In the genomic region with DNA sequence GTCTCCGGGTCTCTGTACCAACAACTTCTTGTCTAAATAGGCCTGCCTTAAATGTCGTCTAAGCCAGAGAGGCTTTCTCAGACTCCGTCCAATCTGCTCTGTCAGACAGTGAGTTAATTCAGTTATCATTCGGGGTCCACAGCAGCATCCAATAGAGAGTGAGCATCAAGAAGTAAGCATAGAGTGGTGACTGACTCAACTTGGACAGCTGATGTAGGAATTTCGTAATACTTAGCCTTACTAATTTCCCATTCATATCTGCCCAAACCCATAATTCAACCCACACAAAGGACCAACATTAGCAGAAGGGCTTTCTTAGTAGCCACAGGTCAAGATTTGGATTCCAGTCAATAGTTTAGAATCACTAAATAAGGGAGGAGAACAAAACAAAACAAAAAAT, we compare ENCODE assay signal across 24 mouse cellular contexts. TPM values are rescaled to one million over a fixed set of nuclear protein-coding genes. Genes with fewer than 3 reads are reported as not detected.
DNase-seq lines count a peak whose midpoint lies in the region; ATAC-seq and TF ChIP-seq lines count a peak whose summit lies in the region.
"Had no signal": no experiment of that assay in that cellular context is flagged by ENCODE, and none has a peak within 500 bp of the region (broad histone marks: within the 10 kb centered on the region; RNA-seq: fewer than 3 reads in every experiment).

No protein-coding gene starts in this region.

- H3K9me3 ChIP-seq in forebrain, embryonic 15.5 days, result no peaks in the 10 kb centered on the region
- no peaks in the 10 kb centered on the region for H3K9me3 ChIP-seq in forebrain, postnatal 0 days (ENCODE audit: low read length)
- H3K9me3 ChIP-seq in neural tube, embryonic 15.5 days (replicated peaks), result no peaks in the 10 kb centered on the region
- H3K9me3 ChIP-seq in liver, postnatal 0 days (ENCODE audit: low read length), result no peaks in the 10 kb centered on the region
- H3K9me3 ChIP-seq: embryonic facial prominence, embryonic 13.5 days; forebrain, embryonic 13.5 days; heart, embryonic 12.5 days; hindbrain, embryonic 15.5 days; liver, embryonic 13.5 days; midbrain, embryonic 13.5 days; neural tube, embryonic 12.5 days; stomach, embryonic 15.5 days had no signal

- H3K4me2 ChIP-seq in forebrain, embryonic 15.5 days (replicated peaks), result 0 out of 2 replicates have a peak overlapping the region, but pooled peaks have one; percentile 71
- H3K4me2 ChIP-seq in forebrain, postnatal 0 days (ENCODE audit: low read depth), result no peak overlapping the region
- H3K4me2 ChIP-seq in neural tube, embryonic 15.5 days, result peak overlapping the region; percentile 80; the same call in 1 of the 2 replicates
- H3K4me2 ChIP-seq in liver, postnatal 0 days (ENCODE audit: low read depth, low read length), result no peak overlapping the region

- H3K27me3 ChIP-seq in forebrain, embryonic 15.5 days, result peaks cover 5% of the 10 kb centered on the region; the same call in 1 of the 2 replicates
- H3K27me3 ChIP-seq in forebrain, postnatal 0 days (ENCODE audit: insufficient read depth, low read length), result no peaks in the 10 kb centered on the region; the same call in 1 of the 2 replicates
- peaks cover 7% of the 10 kb centered on the region; the same call in 1 of the 2 replicates for H3K27me3 ChIP-seq in neural tube, embryonic 15.5 days (replicated peaks)
- H3K27me3 ChIP-seq in liver, postnatal 0 days (ENCODE audit: insufficient read depth, low read length), result peaks cover 37% of the 10 kb centered on the region
- H3K27me3 ChIP-seq: CH12.LX had no signal

- 76% methylated on average over 5 of the region's 5 CpGs for WGBS in forebrain, embryonic 15.5 days
- 66% methylated on average over 5 of the region's 5 CpGs for WGBS in forebrain, postnatal 0 days
- WGBS in neural tube, embryonic 15.5 days, result 67% methylated on average over 5 of the region's 5 CpGs
- WGBS in liver, postnatal 0 days (ENCODE audit: insufficient replicate concordance), result 63% methylated on average over 5 of the region's 5 CpGs

- TF ChIP-seq POLR2A in embryonic fibroblast, embryonic 13.5 days (IDR thresholded peaks at IDR 0.05; ENCODE audit: low read depth, low read length), result no peak

- no peak overlapping the region for H3K4me3 ChIP-seq in forebrain, embryonic 15.5 days
- no peak overlapping the region for H3K4me3 ChIP-seq in forebrain, postnatal 0 days (ENCODE audit: low read depth, low read length)
- H3K4me3 ChIP-seq in neural tube, embryonic 15.5 days (replicated peaks), result no peak overlapping the region
- H3K4me3 ChIP-seq in embryonic fibroblast, embryonic 13.5 days (ENCODE audit: insufficient read depth, low read length), result no peak overlapping the region
- H3K4me3 ChIP-seq in liver, postnatal 0 days (ENCODE audit: low read depth, low read length), result no peak overlapping the region

- DNase-seq in forebrain, postnatal 0 days, result no peak
- no peak for DNase-seq in neural tube, embryonic 10.5 days (ENCODE audit: extremely low spot score, low spot score)
- DNase-seq in liver, postnatal 0 days, result no peak
- DNase-seq: B cell, adult 2 months; gastrocnemius, postnatal 25 days; kidney, adult 18-20 months; kidney, postnatal 36 days; liver, embryonic 13.5 days; thymus, postnatal 14 days had no signal

- no peak for TF ChIP-seq CTCF in forebrain, postnatal 0 days (IDR thresholded peaks at IDR 0.05; ENCODE audit: low read depth)
- TF ChIP-seq CTCF in embryonic fibroblast, embryonic 13.5 days (IDR thresholded peaks at IDR 0.05; ENCODE audit: borderline replicate concordance, insufficient read depth, low read length), result no peak
- no peak for TF ChIP-seq CTCF in liver, postnatal 0 days (IDR thresholded peaks at IDR 0.05; ENCODE audit: low read depth)

- no peak overlapping the region for H3K9ac ChIP-seq in forebrain, embryonic 15.5 days (replicated peaks)
- no peak overlapping the region for H3K9ac ChIP-seq in forebrain, postnatal 0 days
- H3K9ac ChIP-seq in neural tube, embryonic 15.5 days (replicated peaks), result no peak overlapping the region
- H3K9ac ChIP-seq in liver, postnatal 0 days (replicated peaks), result no peak overlapping the region
- H3K9ac ChIP-seq: liver, embryonic 13.5 days; stomach, embryonic 15.5 days had no signal

- no peak overlapping the region for H3K27ac ChIP-seq in forebrain, embryonic 15.5 days (replicated peaks)
- H3K27ac ChIP-seq in forebrain, postnatal 0 days (ENCODE audit: low read depth, low read length), result no peak overlapping the region
- no peak overlapping the region for H3K27ac ChIP-seq in neural tube, embryonic 15.5 days (replicated peaks)
- H3K27ac ChIP-seq in embryonic fibroblast, embryonic 13.5 days (ENCODE audit: insufficient read depth, low read length), result 0 out of 2 replicates have a peak overlapping the region, but pooled peaks have one; percentile 23
- H3K27ac ChIP-seq in liver, postnatal 0 days (ENCODE audit: low read depth), result no peak overlapping the region
- H3K27ac ChIP-seq: embryonic facial prominence, embryonic 13.5 days; heart, adult 2 months; liver, embryonic 13.5 days; macrophage; stomach, embryonic 15.5 days had no signal

- H3K36me3 ChIP-seq in forebrain, embryonic 15.5 days, result no peaks in the 10 kb centered on the region
- H3K36me3 ChIP-seq in forebrain, postnatal 0 days (ENCODE audit: insufficient read depth), result no peaks in the 10 kb centered on the region
- no peaks in the 10 kb centered on the region for H3K36me3 ChIP-seq in neural tube, embryonic 15.5 days
- H3K36me3 ChIP-seq in liver, postnatal 0 days (replicated peaks; ENCODE audit: insufficient read depth, low read length), result no peaks in the 10 kb centered on the region
- H3K36me3 ChIP-seq: embryonic facial prominence, embryonic 13.5 days; heart, embryonic 12.5 days; hindbrain, embryonic 15.5 days; liver, embryonic 13.5 days; midbrain, embryonic 13.5 days; neural tube, embryonic 12.5 days; stomach, embryonic 15.5 days had no signal

- ATAC-seq in forebrain, embryonic 15.5 days (replicated peaks), result no peak
- no peak for ATAC-seq in forebrain, postnatal 0 days
- ATAC-seq in neural tube, embryonic 15.5 days (ENCODE audit: low FRiP score), result no peak
- ATAC-seq in erythroblast, adult 5-6 weeks (replicated peaks; ENCODE audit: low FRiP score, poor library complexity, severe bottlenecking), result no peak
- no peak for ATAC-seq in liver, postnatal 0 days

- H3K4me1 ChIP-seq in forebrain, embryonic 15.5 days, result peaks cover 20% of the 10 kb centered on the region
- H3K4me1 ChIP-seq in forebrain, postnatal 0 days (ENCODE audit: insufficient read depth), result peaks cover 6% of the 10 kb centered on the region; the same call in 1 of the 2 replicates
- peaks cover 24% of the 10 kb centered on the region for H3K4me1 ChIP-seq in neural tube, embryonic 15.5 days
- H3K4me1 ChIP-seq in embryonic fibroblast, embryonic 13.5 days (ENCODE audit: control insufficient read depth, insufficient read depth, low read length), result no peaks in the 10 kb centered on the region
- H3K4me1 ChIP-seq in liver, postnatal 0 days (ENCODE audit: insufficient read depth), result peaks cover 4% of the 10 kb centered on the region; the same call in 1 of the 2 replicates

- TF ChIP-seq EP300 in liver, postnatal 0 days (IDR thresholded peaks at IDR 0.05; ENCODE audit: low read depth), result no peak

RNA-seq across cellular contexts. Expression of gene Nmnat2, which starts 0.6 kb away (rescaled TPM):
- polyA plus RNA-seq in forebrain, embryonic 15.5 days (2015; fragmentation: Nextera tagmentation; extraction: Ambion mirVana), result 69.5 and 71.9 TPM in 2 replicates
- total RNA-seq in forebrain, postnatal 0 days (2014; rRNA removed), result 129 and 142 TPM in 2 replicates
- 62.0 and 81.8 TPM in 2 replicates for polyA plus RNA-seq in forebrain, postnatal 0 days (2015; fragmentation: Nextera tagmentation; extraction: Ambion mirVana)
- polyA plus RNA-seq in neural tube, embryonic 15.5 days (2015; fragmentation: Nextera tagmentation; extraction: Ambion mirVana), result 64.3 and 75.1 TPM in 2 replicates
- 26.7 and 30.4 TPM in 2 replicates for polyA plus RNA-seq in embryonic fibroblast, embryonic 13.5 days (2011; ENCODE audit: insufficient read length, low read depth, missing spikeins)
- total RNA-seq in erythroblast, adult 5-6 weeks (2015; ENCODE audit: low replicate concordance), result not detected in 2 replicates
- total RNA-seq in erythroblast, adult 5-6 weeks (2017; ENCODE audit: low replicate concordance), result 0.14 TPM in 1 of 2 replicates, not detected in the other
- 0.06 and 0.09 TPM in 2 replicates for polyA plus RNA-seq in liver, postnatal 0 days (2015; fragmentation: Nextera tagmentation; extraction: Ambion mirVana)
- total RNA-seq: hematopoietic stem cell, adult 5-6 weeks had no signal
- polyA plus RNA-seq: macrophage had no signal

RNA-seq across cellular contexts. Expression of gene Smg7, which starts 51.7 kb away (rescaled TPM):
- polyA plus RNA-seq in forebrain, embryonic 15.5 days (2015; fragmentation: Nextera tagmentation; extraction: Ambion mirVana), result 30.6 and 30.8 TPM in 2 replicates
- total RNA-seq in forebrain, postnatal 0 days (2014; rRNA removed), result 46.9 and 67.7 TPM in 2 replicates
- polyA plus RNA-seq in forebrain, postnatal 0 days (2015; fragmentation: Nextera tagmentation; extraction: Ambion mirVana), result 19.0 and 26.1 TPM in 2 replicates
- 29.4 and 32.6 TPM in 2 replicates for polyA plus RNA-seq in neural tube, embryonic 15.5 days (2015; fragmentation: Nextera tagmentation; extraction: Ambion mirVana)
- polyA plus RNA-seq in embryonic fibroblast, embryonic 13.5 days (2011; ENCODE audit: insufficient read length, low read depth, missing spikeins), result 45.6 and 49.0 TPM in 2 replicates
- total RNA-seq in erythroblast, adult 5-6 weeks (2015; ENCODE audit: low replicate concordance), result 24.8 and 27.6 TPM in 2 replicates
- 21.0 and 21.6 TPM in 2 replicates for total RNA-seq in erythroblast, adult 5-6 weeks (2017; ENCODE audit: low replicate concordance)
- polyA plus RNA-seq in liver, postnatal 0 days (2015; fragmentation: Nextera tagmentation; extraction: Ambion mirVana), result 6.1 and 6.6 TPM in 2 replicates

Comparison
In these comparisons a context has a peak if more than half of its experiments do, and no peak if none do; other contexts are left out.
1. H3K4me2 ChIP-seq: peak in forebrain, embryonic 15.5 days (single experiment) and neural tube, embryonic 15.5 days (single experiment); none in forebrain, postnatal 0 days (single experiment) and liver, postnatal 0 days (single experiment).
2. RNA of gene Nmnat2, which starts 0.6 kb away (polyA plus RNA-seq): 62.0 to 81.8 TPM in forebrain, postnatal 0 days, 64.3 to 75.1 TPM in neural tube, embryonic 15.5 days, 69.5 to 71.9 TPM in forebrain, embryonic 15.5 days and 26.7 to 30.4 TPM in embryonic fibroblast, embryonic 13.5 days; 0.06 to 0.09 TPM in liver, postnatal 0 days; every median in the first group is over 10 times any median in the second.